Mouse (Mus musculus) kidney, postnatal 10 days (tissue): ENCODE data around the gene Eya2.
A peak's percentile ranks its signal among the peaks of the same experiment; 100 is the strongest.

Experiments used
- DNase-seq: peaks from one replicate; pipeline ENCODE4 v3.0.0; 2021; ENCODE audit warnings: mixed read lengths

Eya2 gene

GRCm38 (mm10) chr2:165595676-165596070 is 841 bp downstream of the Eya2 start:
- no peak for DNase-seq

- DNase-seq = no peak
Observed at GRCm38 (mm10) chr2:165596141-165596540, 1.3 kb downstream of the Eya2 start.

- no peak for DNase-seq
Observed at GRCm38 (mm10) chr2:165597536-165597935, 2.7 kb downstream of the Eya2 start.

GRCm38 (mm10) chr2:165598139-165598538 is 3.3 kb downstream of the Eya2 start:
- DNase-seq = peak; percentile 12

- DNase-seq = no peak
Observed at GRCm38 (mm10) chr2:165599566-165599965, 4.7 kb downstream of the Eya2 start.

GRCm38 (mm10) chr2:165600926-165601325 is 6.1 kb downstream of the Eya2 start:
- DNase-seq = no peak

GRCm38 (mm10) chr2:165601605-165602004 is 6.8 kb downstream of the Eya2 start:
- DNase-seq = no peak

- no peak for DNase-seq
Observed at GRCm38 (mm10) chr2:165603775-165604174, 8.9 kb downstream of the Eya2 start.

- DNase-seq = no peak
Observed at GRCm38 (mm10) chr2:165611551-165612253, 16.9 kb downstream of the Eya2 start.

GRCm38 (mm10) chr2:165613741-165614339 is 19.0 kb downstream of the Eya2 start:
- DNase-seq = peak; percentile 59

- no peak for DNase-seq
Observed at GRCm38 (mm10) chr2:165621488-165621887, 26.7 kb downstream of the Eya2 start.

- no peak for DNase-seq
Observed at GRCm38 (mm10) chr2:165622596-165622995, 27.8 kb downstream of the Eya2 start.

- DNase-seq = no peak
Observed at GRCm38 (mm10) chr2:165626826-165627225, 32.0 kb downstream of the Eya2 start.

GRCm38 (mm10) chr2:165627974-165628373 is 33.1 kb downstream of the Eya2 start:
- no peak for DNase-seq

GRCm38 (mm10) chr2:165629900-165630299 is 35.1 kb downstream of the Eya2 start:
- no peak for DNase-seq

GRCm38 (mm10) chr2:165633011-165633785 is 38.4 kb downstream of the Eya2 start:
- no peak for DNase-seq

- DNase-seq = peak; percentile 45
Observed at GRCm38 (mm10) chr2:165634481-165634880, 39.6 kb downstream of the Eya2 start.

- no peak for DNase-seq
Observed at GRCm38 (mm10) chr2:165639075-165639755, 44.4 kb downstream of the Eya2 start.

- DNase-seq = no peak
Observed at GRCm38 (mm10) chr2:165641909-165642505, 47.2 kb downstream of the Eya2 start.

- no peak for DNase-seq
Observed at GRCm38 (mm10) chr2:165643596-165643995, 48.8 kb downstream of the Eya2 start.

- DNase-seq = no peak
Observed at GRCm38 (mm10) chr2:165644057-165644456, 49.2 kb downstream of the Eya2 start.

- DNase-seq = no peak
Observed at GRCm38 (mm10) chr2:165651031-165651430, 56.2 kb downstream of the Eya2 start.

- no peak for DNase-seq
Observed at GRCm38 (mm10) chr2:165652281-165652680, 57.4 kb downstream of the Eya2 start.
